Mouse (Mus musculus) adrenal gland, adult 8-10 months (tissue): ENCODE data around the gene Ubp1. TPM values are rescaled to one million over a fixed set of nuclear protein-coding genes. Genes with fewer than 3 reads are reported as not detected.

Source experiments
- DNase-seq: peaks from one replicate; pipeline ENCODE4 v3.0.0; 2022
- total RNA-seq, 4 experiments: library from RNA; stranded (reverse); gene quantifications; 2 replicates each; pipeline ENCODE4 v1.2.4; 2022

Gene Ubp1
- total RNA-seq, 4 experiments from 2014 or later, result 47.4 to 79.2 (median 66.6) TPM

DNA sequence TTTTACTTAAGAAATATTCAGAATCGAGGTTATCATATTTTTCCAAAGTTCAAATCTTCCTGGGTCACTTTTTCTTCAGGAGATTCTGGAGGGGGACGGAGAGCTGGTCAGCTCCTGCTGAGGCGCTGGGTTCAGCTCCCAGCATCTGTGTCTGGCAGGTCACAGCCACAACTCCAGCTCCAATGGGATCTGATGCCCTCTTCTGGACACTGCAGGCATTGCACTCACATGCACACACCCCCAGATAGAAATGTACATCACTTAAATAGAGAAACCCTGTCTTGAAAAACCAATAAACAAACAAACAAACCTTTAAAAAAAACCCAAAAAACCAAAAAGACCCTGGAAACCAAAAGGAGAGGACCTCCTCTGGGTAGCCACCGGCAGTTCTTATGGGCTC is 85.0 kb downstream of the Ubp1 start:
- DNase-seq, result no peak

GRCm38 (mm10) chr9:114016402-114016801 is 85.7 kb downstream of the Ubp1 start:
- no peak for DNase-seq

DNA sequence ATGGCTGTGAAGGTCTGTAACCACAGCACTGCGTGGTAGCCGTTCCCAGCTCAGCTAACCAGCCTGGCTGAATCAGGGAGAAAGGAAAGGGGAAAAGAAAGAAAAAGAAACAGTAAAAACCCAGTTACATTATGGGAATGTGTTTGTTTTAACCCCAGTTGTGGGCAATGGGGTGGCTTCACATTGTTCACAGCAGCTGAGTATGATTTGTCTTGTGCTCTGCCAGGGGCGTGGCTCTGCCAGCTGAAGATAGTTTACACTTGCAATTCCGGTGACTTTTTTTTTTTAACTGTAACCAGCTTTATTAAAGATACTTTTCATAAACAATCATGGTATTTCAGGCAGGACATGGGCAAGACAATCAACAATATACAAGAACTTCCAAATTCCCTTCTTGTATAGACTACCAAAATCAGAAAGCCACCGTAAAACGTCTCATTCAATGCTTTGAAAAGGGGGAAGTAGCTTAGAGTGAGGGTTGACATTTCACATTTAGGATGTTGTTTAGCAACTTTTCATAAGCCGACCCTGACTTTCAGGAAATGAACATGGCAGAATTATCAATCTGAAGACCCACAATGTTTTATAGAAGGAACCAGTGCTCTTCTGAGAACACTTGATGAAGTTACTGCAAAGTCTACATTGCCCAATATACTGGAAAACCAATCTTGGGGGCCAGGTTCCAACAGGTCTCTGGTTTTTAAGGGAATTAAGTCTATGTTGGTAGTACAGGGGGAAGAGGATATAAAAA is 88.5 kb downstream of the Ubp1 start:
- no peak for DNase-seq

GRCm38 (mm10) chr9:114022141-114022540 is 91.4 kb downstream of the Ubp1 start:
- DNase-seq, result no peak

DNA sequence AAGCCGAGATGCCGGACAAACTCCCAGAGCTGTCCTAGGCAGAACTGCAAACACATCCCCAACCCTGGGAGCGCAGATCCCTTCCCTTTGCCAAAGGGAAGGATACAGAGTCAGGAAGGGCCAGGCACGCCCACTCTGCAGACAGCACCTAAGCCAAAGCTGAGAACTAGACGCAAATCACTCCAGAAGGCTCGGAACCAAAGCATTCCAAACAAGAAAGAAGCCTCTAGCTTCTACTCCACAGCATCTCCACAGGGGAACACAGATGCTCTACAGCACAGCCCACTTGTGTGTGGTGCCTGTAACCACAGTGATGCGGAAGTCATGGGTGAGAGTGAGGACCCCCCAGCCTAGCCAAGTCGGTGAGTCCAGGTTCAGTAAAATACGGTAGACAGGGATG is 94.4 kb downstream of the Ubp1 start:
- DNase-seq, result no peak

GRCm38 (mm10) chr9:114025846-114026245 is 95.1 kb downstream of the Ubp1 start:
- DNase-seq, result no peak

DNA sequence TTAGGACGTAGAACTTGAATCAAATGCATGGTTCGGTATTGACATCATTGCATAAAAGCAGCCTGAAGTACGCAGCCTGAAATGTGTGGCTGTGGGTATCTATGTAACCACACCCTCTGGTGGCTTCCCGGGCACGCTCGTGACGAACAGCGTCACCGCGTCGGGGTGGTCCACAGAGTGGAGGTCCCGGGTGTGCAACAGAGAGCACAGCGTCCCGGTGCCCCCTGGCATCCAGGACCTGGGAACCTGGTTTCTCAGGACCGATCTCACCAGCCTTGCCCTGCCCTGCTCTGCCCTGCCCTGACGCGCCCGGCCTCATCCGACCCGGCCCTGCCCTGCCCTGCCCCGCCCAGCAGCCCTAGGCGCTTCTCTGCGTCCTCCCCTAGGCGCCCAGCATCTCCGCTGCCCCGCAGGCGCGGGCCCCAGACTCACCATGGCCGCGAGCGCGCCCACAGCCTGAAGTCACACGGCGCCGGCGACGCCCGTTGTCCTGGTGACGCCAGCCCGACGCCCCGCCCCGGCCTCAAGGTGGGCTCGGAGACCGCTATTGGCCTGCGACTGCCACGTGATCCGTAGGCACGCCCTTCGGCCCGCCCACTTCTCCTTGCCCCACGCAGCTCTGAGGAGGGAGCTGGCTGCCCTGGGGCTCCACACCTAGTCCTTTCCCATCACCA is 95.7 kb downstream of the Ubp1 start:
- peak; percentile 18 for DNase-seq

Other genes starting within 250 kb of the Ubp1 start
- 100 to 1,000 TPM; 176 to 225 (median 190) TPM for gene Pdcd6ip, start 222.7 kb upstream of the Ubp1 start, total RNA-seq
- gene Clasp2, start 189.5 kb upstream of the Ubp1 start, total RNA-seq, result 100 to 1,000 TPM; 122 to 289 (median 183) TPM
- gene Fbxl2, start 115.3 kb downstream of the Ubp1 start, total RNA-seq, result 1 to 10 TPM; 2.1 to 5.5 (median 3.6) TPM
- gene Susd5, start 126.2 kb downstream of the Ubp1 start, total RNA-seq, result under 1 TPM; 0.12 to 0.30 (median 0.14) TPM